Mouse (Mus musculus) forebrain, embryonic 11.5 days (tissue): ENCODE results near the gene Vmn2r-ps159. TPM values are rescaled to one million over a fixed set of nuclear protein-coding genes. Genes with fewer than 3 reads are reported as not detected.
"Not testable (repeated sequence)": the region's sequence is repeated elsewhere in the genome, so short reads cannot be mapped to it uniquely, and the experiment has no call there.

Experiments
- ATAC-seq: fragments of 200-750 bp; cut with Nextera tagmentation; replicated peaks from 2 replicates; pipeline ENCODE4 v1.8.0; 2017; ENCODE audit warnings: moderate TSS enrichment; ENCODE audit not compliant: low FRiP score
- DNase-seq: peaks from one replicate; pipeline ENCODE4 v3.0.0-alpha.2; 2017; ENCODE audit warnings: low spot score
- H3K27ac ChIP-seq: fragments of 300-500 bp; sonication (generic); 2 replicates; pipeline ENCODE4 v1.5.1; 2014; ENCODE audit warnings: low read depth, low read length
- H3K27me3 ChIP-seq: fragments of 300-500 bp; sonication (generic); 2 replicates; pipeline ENCODE4 v1.6.1; 2014; ENCODE audit warnings: mild to moderate bottlenecking, low read length, mixed read lengths; ENCODE audit not compliant: control insufficient read depth, insufficient read depth
- H3K36me3 ChIP-seq: fragments of 300-500 bp; sonication (generic); 2 replicates; pipeline ENCODE4 v1.6.1; 2014; ENCODE audit warnings: mild to moderate bottlenecking, low read length, moderate library complexity, mixed read lengths; ENCODE audit not compliant: control insufficient read depth, insufficient read depth
- H3K4me1 ChIP-seq: fragments of 300-500 bp; sonication (generic); replicated peaks from 2 replicates; pipeline ENCODE4 v1.6.1; 2014; ENCODE audit warnings: low read length, mixed read lengths; ENCODE audit not compliant: control insufficient read depth, insufficient read depth
- H3K4me2 ChIP-seq: fragments of 300-500 bp; sonication (generic); 2 replicates; pipeline ENCODE4 v1.6.1; 2014; ENCODE audit warnings: low read depth, mild to moderate bottlenecking, low read length, moderate library complexity, mixed read lengths; ENCODE audit not compliant: severe bottlenecking
- H3K4me3 ChIP-seq: fragments of 300-500 bp; sonication (generic); 2 replicates; pipeline ENCODE4 v1.5.1; 2014; ENCODE audit warnings: low read depth, low read length
- H3K9ac ChIP-seq: fragments of 300-500 bp; sonication (generic); 2 replicates; pipeline ENCODE4 v1.6.1; 2014; ENCODE audit warnings: low read length
- H3K9me3 ChIP-seq: fragments of 300-500 bp; sonication (generic); 2 replicates; pipeline ENCODE4 v1.6.1; 2016; ENCODE audit warnings: low read length, mixed read lengths; ENCODE audit not compliant: control insufficient read depth
- WGBS: fragments of 180-500 bp; shearing (Covaris S2); extraction: QIAGEN DNeasy Blood & Tissue Kit; methylation state at CpG from one replicate; pipeline ENCODE4 v1.1.7; 2014; 5-methylcytosine and 5-hydroxymethylcytosine counted together
- polyA plus RNA-seq: library from polyadenylated mRNA; unstranded; fragments of >200 nt; fragmentation: Nextera tagmentation; extraction: Ambion mirVana; gene quantifications from 2 replicates; pipeline ENCODE4 v1.2.1, GENCODE M21; 2014

The Vmn2r-ps159 gene
- not detected in 2 replicates for polyA plus RNA-seq

DNA sequence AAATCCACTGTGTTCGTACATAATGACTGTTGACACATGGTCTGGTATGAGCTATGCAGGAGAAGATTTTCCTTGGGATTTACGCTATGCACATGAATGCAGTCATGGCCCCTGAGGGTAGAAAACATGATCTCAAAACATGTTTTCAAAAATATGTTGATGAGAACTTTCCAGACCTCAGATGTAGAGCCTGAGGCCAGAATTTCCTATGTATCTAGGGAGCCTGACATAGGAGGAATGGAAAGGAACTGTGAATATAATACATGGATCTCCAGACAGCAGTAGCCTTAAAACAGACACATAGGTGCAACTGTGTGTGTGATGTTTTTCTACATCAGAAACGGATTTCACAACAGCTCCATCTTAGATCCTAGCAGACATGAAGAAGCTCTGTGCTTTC lies at the start of gene Vmn2r-ps159:
Gene Vmn2r-ps159 (plus strand): TSS at position 301 of the 400 bp plus-strand sequence.
- not testable (repeated sequence) for H3K27me3 ChIP-seq, H3K9ac ChIP-seq, H3K9me3 ChIP-seq, DNase-seq, H3K36me3 ChIP-seq, H3K27ac ChIP-seq, ATAC-seq, H3K4me1 ChIP-seq, H3K4me3 ChIP-seq, H3K4me2 ChIP-seq
- 76% methylated on average over 3 of the region's 3 CpGs for WGBS

- H3K4me3 ChIP-seq, H3K4me1 ChIP-seq, H3K9ac ChIP-seq, H3K36me3 ChIP-seq, H3K4me2 ChIP-seq, H3K27ac ChIP-seq, DNase-seq, H3K27me3 ChIP-seq: not testable (repeated sequence)
- WGBS = 87% methylated on average over 4 of the region's 4 CpGs
- peaks cover 21% of the 10 kb centered on the region for H3K9me3 ChIP-seq
- ATAC-seq = peak; percentile 47
These were observed 10.9 kb downstream of the Vmn2r-ps159 start for GRCm38 (mm10) chr4:156341601-156342504.

- peak; percentile 73 for DNase-seq
- no peaks in the 10 kb centered on the region for H3K27me3 ChIP-seq
- H3K9ac ChIP-seq = no peak overlapping the region
- no peak overlapping the region for H3K4me2 ChIP-seq
- ATAC-seq = peak; percentile 78
- peaks cover 21% of the 10 kb centered on the region for H3K9me3 ChIP-seq
- H3K4me1 ChIP-seq = no peaks in the 10 kb centered on the region
- WGBS = 89% methylated on average over 2 of the region's 2 CpGs
- no peaks in the 10 kb centered on the region for H3K36me3 ChIP-seq
- no peak overlapping the region for H3K27ac ChIP-seq
- no peak overlapping the region for H3K4me3 ChIP-seq
These were observed 11.8 kb downstream of the Vmn2r-ps159 start for GRCm38 (mm10) chr4:156342569-156343325.

DNA sequence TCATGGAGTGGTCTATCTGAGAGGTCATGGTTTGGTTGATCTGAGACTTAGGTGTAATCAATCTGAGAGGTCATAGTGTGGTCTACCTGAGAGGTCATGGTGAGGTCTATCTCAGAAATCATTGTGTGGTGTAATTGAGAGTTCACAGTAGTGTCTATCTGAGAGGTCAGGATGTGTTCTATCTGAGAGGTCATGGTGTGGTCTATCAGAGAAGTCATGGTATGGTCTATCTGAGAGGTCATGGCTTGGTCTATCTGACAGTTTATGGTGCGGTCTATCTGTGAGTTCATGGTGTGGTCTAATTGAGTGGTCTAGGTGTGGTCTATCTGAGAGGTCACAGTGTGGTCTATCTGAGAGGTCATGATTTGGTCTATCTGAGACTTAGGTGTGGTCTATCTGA lies 12.4 kb downstream of the Vmn2r-ps159 start:
- Histone ChIP-seq H3K27me3 (no peaks in the 10 kb centered on the region), H3K36me3 (no peaks in the 10 kb centered on the region), H3K4me2 (no peak overlapping the region), H3K4me3 (no peak overlapping the region), H3K27ac (no peak overlapping the region), H3K4me1 (no peaks in the 10 kb centered on the region), H3K9ac (no peak overlapping the region), H3K9me3 (peaks cover 21% of the 10 kb centered on the region)
- DNase-seq (no peak), ATAC-seq (peak; percentile 51)
- 89% methylated on average over 1 of the region's 1 CpGs for WGBS

GRCm38 (mm10) chr4:156356756-156357437 lies 26.0 kb downstream of the Vmn2r-ps159 start:
- H3K36me3 ChIP-seq, DNase-seq, H3K27ac ChIP-seq, H3K9me3 ChIP-seq, H3K4me3 ChIP-seq, H3K4me1 ChIP-seq, H3K27me3 ChIP-seq, H3K9ac ChIP-seq, H3K4me2 ChIP-seq: not testable (repeated sequence)
- peak; percentile 80 for ATAC-seq
- 70% methylated on average over 3 of the region's 3 CpGs for WGBS

Other genes with a start within 250 kb of the Vmn2r-ps159 start
- 83.6 and 84.0 TPM in 2 replicates for gene 9430015G10Rik, start 221.1 kb upstream of the Vmn2r-ps159 start, polyA plus RNA-seq
- gene Rnf223, start 200.6 kb upstream of the Vmn2r-ps159 start, polyA plus RNA-seq = 1.0 and 1.2 TPM in 2 replicates
- 97.0 and 108 TPM in 2 replicates for gene Agrn, start 133.6 kb upstream of the Vmn2r-ps159 start, polyA plus RNA-seq
- gene Isg15, start 130.3 kb upstream of the Vmn2r-ps159 start, polyA plus RNA-seq = 0.35 and 0.37 TPM in 2 replicates
- 2.0 and 2.3 TPM in 2 replicates for gene AW011738, start 127.8 kb upstream of the Vmn2r-ps159 start, polyA plus RNA-seq
- gene Perm1, start 115.2 kb upstream of the Vmn2r-ps159 start, polyA plus RNA-seq = 1.4 and 1.6 TPM in 2 replicates
- 26.7 and 27.2 TPM in 2 replicates for gene Plekhn1, start 96.2 kb upstream of the Vmn2r-ps159 start, polyA plus RNA-seq
- 102 and 104 TPM in 2 replicates for gene Noc2l, start 95.1 kb upstream of the Vmn2r-ps159 start, polyA plus RNA-seq
- 1.4 and 2.0 TPM in 2 replicates for gene Samd11, start 75.4 kb upstream of the Vmn2r-ps159 start, polyA plus RNA-seq